Mouse (Mus musculus): ENCODE results near the gene BC030867.
"Not testable (repeated sequence)": the region's sequence is repeated elsewhere in the genome, so short reads cannot be mapped to it uniquely, and the experiment has no call there.

The BC030867 gene

DNA sequence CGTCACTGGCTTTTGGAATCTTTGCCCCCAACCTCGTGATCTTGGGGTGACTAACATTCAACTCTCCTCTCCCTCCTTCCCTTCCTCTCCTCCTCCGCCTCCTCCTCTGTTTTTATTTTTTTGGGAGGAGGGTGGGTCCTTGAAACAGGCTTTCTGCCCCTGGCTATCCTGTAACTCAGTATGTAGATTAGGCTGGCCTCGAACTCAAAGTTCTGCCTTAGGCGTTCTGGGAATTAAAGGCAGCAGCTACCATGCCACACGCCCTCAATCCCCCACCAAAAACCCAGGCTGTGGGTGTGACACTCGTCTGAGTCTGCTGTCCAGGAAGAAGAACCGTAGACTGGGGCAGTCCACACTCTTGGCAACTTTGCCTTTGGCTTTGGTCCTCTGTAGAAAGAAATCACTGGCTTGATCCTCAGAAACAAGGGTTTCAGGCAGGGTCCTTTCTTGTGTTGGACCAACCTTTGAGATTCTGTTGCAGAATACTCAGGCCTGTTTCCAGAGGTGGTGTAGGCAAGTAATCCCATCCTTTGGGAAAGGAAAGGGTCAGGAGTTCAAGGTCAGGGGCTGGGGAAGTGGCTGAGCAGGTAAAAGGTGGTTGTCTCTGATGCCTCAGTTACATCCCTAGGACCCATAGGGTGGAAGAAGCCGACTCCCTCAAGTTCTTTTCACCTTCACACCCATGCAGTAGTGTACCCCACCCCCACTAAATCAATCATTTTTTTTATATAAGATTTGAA lies 839 bp downstream of the BC030867 start:
- peak; percentile 31 for DNase-seq (ENCODE audit: low read depth, low spot score)

DNA sequence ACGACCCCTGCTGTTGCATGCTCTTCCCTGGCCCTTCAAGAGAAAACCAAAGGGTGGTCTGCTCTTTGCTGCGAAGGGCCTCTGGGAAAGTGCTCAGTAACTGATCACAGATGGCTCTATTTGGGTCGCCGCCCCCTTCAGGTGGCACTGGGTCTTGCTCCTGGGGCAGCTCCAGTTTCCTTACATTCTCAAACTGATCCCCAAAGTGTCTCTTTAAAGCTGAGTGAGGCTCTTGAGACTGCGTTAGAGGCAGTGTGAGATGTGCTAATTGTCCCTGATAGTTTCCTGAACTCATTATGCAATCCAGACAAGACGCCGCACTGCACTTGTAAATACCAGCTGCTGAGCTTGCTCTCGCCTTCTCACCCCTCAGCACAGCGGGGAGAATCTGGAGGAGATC lies 8.8 kb downstream of the BC030867 start:
- peak; percentile 22 for DNase-seq (ENCODE audit: low read depth, low spot score)

DNA sequence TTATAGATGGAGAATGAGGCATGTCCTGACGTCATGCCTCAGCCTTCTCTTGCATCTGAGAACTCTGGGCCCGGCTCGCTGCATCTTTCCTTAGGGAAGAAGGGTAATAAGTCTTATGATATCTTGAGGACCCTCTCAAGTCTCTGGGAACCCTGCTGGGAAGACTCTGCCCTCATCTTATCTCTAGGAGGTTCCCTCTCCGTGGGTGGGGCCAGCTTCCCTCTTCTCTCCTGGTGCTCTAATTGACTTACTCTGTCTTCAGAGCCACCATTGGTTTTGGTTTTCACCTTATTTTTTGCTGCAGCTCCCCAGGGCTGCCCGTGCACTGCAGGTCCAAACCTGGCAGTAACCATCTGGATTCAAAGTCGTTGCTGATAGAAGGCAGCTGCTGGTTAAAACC lies 9.4 kb downstream of the BC030867 start:
- DNase-seq (ENCODE audit: low read depth, low spot score) = no peak

DNA sequence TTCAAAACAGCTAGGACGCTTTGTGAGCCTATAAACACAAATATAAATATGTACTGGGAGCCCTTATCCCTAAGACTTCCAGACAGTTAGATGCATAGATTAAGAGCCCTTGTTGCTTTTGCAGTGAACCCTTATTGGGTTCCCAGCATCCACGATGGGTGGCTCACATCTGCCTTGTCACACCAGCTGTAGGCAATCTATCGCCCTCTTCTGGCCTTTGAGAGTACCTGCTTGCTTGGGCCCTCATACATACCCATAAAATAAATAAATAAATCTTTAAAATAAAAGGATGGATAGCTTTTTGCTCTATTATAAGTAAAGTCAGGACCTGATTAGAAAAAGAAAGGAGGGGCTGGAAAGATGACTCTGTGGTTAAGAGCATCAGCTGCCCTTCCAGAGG lies 9.8 kb downstream of the BC030867 start:
- peak; percentile 33 for DNase-seq (ENCODE audit: low read depth, low spot score)

DNA sequence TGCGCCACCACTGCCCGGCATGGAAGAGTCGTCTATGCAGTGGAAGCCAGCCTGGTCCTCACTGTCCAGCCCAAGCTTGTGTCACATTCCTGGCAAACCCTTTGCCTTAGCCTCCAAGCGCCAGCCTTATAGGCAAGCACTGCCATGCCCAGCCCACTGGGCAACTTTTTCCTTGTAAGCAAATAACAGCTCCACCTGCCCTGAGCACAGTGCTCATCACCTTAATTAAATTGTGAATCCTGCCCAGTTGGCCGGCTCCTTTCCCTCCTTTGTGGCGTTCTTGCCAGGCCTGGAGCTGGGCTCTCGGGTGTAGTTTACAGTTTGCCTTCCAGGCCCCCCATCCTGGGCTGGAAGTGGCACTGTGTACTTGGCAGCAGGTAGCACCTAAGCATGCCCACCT lies 14.5 kb downstream of the BC030867 start:
- DNase-seq (ENCODE audit: low read depth, low spot score) = no peak

DNA sequence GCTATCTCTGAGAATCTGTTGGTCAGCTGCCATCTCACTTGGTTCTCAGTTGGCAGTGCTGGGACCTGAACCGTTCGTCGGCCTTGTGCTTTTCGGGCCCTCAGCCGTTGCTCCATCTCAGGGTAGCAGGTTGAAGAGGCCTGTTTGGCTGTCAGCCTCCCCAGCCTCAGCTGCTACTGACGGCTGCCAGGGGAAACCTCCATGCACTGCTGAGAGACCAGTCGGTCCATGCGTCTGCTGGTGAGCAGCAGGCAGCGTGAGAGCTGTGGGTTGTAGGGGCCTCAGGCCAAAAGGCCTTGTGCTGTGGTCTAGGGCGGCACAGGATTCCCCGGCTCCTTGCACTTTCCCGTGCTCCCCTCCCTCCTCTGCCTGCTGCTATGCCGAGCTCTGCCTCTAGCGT lies 17.1 kb downstream of the BC030867 start:
- DNase-seq (ENCODE audit: low read depth, low spot score) = no peak

DNA sequence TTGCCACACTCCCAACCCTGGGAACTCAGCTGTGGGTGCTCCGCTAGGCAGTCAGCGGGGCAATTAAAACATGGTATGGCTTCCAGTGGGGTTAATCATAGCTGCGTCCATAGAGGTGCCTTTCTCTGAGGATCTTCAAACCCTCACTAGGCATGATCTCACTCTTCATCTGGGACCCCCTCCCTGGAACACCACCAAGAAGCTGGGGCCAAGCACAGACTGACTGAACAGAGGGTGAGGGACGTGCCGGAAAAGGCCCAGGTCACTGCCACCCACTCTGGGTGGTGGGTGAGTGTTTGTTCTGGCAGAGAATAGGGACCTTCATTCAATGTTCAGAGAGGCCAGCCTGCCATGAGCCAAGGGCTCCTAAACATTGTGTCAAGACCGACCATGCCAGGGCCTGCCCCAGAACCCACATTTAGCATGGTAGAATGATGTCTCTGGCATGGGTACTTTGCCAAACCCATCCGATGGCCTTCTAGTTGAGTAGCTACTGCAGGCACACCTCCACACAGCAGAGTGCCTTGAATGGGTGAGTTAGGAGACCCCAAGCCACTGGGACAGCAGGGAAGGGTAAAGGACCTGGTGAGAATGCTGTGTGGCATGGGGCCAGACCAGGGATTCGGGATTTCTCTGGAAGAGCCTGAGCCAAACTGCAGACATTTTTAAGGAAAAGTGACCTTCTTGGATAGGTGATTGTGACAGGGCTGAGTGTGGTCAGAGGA lies 18.1 kb downstream of the BC030867 start:
- no peak for DNase-seq (ENCODE audit: low read depth, low spot score)

DNA sequence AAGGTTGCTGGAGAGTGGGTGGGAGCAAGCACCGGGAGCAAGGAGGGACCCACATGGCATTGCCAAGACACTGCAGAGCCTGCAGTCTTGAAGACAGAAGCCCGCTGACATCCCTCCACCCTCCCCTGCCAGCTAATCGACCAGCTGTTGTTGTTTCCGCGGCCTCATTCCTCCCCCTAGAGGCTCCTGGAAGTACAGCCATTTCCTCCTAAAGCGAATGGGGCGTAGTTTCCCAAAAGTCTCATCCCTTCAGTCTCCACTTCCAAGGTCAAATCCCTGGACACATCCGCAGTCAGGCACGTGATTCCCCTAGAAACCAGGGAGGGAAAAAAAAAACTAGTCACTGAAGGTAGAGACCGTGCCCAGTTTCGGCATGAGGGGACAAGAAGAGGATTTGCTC lies 18.8 kb downstream of the BC030867 start:
- peak; percentile 62 for DNase-seq (ENCODE audit: low read depth, low spot score)

DNA sequence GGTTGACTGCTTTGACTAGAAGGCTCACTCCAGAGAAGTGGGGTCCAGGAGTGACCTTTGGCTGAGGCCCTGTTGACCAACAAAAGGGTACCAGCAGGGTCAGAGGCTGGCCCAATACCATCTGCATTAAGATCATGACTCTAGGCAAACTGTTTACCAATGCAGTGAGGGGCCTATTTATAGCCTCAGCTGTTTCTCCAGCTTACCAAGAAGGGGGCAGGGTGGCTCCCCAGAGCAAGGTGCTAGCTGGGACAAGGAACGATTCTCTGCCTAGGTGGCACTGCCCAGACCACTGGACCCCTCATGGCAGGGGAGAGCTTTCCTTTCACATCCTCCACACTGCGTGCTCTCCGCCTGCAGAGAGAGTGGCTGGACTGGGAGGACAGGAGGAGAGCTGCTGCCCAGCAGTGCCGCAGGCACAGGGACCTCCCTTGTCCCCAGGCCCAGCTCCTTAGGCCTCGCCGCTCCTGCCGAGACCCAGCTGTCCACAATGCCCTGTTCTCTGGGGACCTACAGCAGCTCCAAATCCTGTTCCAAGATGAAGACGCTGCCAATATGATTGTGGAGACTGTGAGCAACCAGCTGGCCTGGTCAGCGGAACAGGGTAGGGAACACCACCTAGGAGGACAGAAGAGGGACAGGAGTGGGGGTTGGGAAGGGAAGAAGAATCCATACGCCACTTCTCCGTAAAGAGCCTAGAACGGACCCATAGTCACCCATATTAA lies 20.0 kb downstream of the BC030867 start, which contains the start of gene Asb16:
TSS of gene Asb16 (plus strand) at position 224 of the 725 bp plus-strand sequence.
- no peak for DNase-seq (ENCODE audit: low read depth, low spot score)

DNA sequence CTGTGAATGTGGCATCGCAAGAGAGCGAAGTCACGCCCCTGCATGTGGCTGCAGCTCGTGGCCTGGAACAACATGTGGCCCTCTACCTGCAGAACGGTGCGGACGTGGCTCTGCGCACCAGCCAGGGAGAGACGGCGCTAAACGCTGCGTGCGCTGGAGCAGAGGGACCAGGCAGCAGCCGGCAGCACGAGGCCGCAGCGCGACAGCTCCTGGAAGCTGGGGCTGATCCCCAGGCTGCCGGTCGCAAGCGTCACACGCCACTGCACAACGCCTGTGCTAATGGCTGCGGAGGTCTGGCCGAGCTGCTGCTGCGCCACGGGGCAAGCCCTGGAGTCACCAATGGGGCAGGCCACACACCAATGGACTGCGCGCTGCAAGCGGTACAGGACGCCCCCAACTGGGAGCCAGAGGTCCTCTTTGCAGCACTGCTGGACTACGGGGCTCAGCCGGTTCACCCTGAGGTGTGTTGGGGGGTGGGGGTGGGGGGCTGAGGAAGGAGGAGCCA lies 27.8 kb downstream of the BC030867 start:
- peak; percentile 59 for DNase-seq (ENCODE audit: low read depth, low spot score)

DNA sequence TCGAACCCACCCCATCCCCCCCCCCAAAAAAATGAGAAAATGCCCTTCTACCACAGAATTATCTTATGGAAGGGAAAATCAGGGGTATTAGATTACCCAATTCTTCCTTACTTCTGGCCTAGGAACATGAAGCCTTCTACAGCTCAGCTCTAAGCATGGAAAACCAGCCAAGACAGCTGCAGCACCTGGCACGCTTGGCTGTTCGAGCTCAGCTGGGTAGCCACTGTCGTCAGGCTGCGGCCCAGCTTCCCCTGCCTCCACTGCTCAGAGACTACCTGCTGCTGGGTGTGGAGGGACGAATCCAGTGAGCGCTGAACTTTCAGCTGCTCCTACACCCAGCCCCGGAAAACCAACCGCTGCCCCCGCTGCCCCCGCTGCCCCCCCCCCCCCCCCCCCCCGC lies 29.1 kb downstream of the BC030867 start:
- DNase-seq (ENCODE audit: low read depth, low spot score) = no peak

DNA sequence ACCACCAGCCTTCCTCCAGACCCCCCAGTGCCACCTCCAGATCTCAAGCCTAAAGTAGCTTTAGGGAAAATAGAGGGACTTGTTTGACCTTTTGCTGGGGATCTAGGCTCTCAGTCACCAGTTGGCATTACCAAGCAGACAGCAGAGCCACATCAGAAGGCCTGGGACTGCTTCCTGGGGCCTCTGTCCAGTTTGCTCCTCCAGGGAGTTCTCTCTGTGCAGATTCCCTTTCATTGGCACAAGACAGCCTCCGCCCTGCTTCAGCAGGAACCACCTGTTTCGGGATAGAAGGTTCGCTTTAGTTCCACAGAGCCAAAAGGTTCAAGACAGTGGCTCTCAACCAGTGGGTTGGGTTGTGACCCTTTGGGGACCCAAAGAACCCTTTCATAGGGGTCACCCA lies 30.9 kb downstream of the BC030867 start:
- DNase-seq (ENCODE audit: low read depth, low spot score) = no peak

DNA sequence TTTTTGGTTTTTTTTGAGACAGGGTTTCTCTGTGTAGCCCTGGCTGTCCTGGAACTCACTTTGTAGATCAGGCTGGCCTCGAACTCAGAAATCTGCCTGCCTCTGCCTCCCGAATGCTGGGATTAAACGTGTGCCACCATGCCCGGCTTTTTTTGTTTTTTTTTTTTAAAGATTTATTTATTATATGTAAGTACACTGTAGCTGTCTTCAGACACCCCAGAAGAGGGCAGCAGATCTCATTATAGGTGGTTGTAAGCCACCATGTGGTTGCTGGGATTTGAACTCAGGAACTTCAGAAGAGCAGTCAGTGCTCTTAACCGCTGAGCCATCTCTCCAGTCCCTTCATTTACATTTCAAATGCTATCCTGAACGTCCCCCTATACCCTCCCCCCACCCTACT lies 31.6 kb downstream of the BC030867 start:
- DNase-seq (ENCODE audit: low read depth, low spot score) = not testable (repeated sequence)

DNA sequence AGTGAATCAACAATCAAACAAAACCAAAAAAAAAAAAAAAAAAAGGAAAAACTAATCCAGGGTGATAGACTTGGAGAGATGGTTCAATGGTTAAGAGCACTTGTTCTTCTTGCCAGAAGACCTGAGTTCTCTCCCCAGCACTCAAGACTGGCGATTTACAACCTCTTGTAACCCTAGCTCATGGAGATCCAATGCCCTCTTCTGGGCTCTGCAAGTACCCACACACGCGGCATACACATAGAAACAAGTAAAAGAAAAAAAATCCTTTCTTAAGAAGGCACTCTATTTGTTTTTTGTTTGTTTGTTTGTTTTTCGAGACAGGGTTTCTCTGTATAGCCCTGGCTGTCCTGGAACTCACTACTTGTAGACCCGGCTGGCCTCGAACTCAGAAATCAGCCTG lies 35.2 kb downstream of the BC030867 start:
- DNase-seq (ENCODE audit: low read depth, low spot score) = peak; percentile 62

DNA sequence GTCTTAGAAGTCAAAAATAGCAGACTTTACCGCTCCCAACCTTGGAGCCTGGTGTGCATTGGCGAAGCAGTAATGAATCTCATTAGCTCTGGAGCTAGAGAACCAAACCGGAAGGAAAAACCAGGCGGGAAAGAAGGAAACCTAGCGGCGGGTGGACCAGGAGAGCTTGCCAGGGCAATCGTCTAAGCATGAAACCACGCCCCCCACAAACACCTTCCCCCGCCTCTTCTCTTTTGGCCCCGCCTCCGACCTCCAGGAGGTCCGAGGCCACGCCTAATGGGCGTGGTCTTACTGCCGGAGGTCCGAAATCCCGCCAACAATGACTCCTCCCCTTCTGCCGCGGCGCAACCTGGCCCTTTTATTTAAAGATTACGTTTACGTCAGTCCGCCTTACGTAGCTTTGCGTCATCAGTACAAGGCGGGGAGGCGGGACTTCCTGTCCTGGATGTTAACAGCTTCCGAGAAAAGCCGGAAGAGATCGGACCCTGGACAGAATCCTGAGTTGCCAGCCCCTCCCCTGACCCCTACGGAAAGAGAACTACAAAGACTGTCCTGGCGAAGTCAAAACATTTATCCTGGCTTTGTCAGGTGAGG lies 35.9 kb downstream of the BC030867 start, which contains the start of gene Tmub2:
TSS of gene Tmub2 (plus strand) at position 431 of the 594 bp plus-strand sequence.
- peak; percentile 100 for DNase-seq (ENCODE audit: low read depth, low spot score)

DNA sequence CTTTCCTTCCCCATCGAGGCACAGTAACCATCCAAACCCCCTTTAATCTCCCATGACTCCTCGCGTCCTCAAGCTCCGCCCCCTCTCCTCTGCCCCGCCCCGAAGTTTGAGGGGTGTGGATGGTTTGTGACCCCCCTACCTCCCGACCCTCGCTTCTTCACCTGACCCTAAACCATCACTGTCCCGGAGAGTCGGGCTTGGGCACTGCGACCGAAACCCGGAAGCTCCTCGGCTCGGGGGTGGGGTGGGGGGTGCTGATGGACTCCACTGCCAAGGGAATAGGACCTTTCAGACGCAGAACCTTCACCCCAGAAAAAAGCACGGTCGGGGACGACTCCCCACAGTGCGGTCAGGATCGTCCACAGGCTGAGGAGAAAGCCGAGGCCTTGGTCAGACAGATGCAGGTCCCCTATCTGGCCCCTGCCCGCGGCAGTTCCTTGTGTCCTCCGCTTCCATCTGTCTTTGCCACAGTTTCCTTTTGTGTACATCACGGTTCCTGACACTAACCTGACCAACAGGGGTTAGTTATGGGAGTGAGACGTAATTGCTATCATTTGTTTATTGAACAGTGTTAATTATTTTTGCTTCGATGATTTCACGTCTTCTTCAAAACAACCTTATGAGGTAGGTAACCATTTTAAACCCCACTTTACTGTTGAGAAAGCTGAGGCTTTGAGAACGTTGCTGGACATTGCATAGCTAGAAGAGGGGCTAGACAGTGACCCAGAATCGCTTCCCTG lies 36.6 kb downstream of the BC030867 start:
- DNase-seq (ENCODE audit: low read depth, low spot score) = no peak

DNA sequence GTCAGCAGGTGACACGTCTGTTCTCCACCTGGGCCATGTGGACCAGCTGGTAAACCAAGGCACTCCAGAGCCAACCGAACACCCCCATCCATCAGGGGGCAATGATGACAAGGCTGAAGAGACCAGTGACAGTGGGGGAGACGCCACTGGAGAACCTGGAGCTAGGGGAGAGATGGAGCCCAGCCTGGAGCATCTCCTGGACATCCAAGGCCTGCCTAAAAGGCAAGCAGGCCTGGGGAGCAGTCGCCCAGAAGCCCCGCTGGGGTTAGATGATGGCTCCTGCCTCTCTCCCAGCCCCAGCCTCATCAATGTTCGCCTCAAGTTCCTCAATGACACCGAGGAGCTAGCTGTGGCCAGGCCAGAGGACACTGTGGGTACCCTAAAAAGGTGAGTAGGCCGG lies 38.8 kb downstream of the BC030867 start:
- no peak for DNase-seq (ENCODE audit: low read depth, low spot score)

DNA sequence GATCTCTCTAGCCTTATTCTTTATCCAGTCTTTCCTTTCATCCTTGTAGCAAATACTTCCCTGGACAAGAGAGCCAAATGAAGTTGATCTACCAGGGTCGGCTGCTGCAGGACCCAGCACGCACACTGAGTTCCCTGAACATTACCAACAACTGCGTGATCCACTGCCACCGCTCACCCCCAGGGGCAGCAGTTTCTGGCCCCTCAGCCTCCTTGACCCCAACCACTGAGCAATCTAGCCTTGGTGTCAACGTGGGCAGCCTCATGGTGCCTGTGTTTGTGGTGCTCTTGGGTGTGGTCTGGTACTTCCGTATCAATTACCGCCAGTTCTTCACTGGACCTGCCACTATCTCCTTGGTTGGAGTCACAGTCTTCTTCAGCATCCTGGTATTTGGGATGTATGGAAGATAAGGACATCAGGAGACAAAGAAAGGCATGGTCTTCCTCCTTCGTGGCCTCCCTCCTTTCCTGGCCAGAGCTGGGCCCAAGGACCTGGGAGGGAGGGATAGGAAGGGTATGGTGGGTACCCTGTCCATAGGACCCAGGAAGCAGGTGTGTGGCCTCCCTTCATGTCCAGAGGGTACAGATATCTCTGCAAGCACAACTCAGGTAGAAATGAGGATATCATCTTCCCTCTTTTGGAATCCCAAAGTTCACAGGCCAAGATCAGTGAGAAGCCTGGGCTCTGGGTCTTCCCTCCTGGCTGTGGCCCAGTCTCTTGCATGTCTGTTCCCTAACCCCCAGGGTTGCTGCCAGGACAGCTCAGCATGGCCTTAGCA lies 39.5 kb downstream of the BC030867 start:
- no peak for DNase-seq (ENCODE audit: low read depth, low spot score)

DNA sequence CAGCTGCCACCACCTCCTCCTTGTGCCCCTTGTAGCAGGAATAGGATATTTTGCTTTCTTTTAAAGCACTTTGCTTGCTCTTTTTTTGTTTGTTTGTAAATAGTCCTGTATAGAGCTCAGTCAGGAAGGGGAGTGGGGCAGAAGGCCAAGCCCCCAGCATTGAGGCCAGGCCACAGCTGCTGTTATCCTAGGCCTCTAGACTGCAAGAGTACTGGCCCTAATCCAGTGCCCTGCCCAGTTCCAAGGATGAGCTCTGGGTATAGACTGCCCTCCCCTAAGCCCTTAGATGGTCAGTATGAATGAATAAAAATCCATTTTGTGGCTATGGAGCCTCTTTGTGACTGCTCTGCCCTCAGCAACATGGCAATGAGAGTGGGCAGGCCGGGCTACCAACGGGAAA lies 40.2 kb downstream of the BC030867 start:
- DNase-seq (ENCODE audit: low read depth, low spot score) = no peak

DNA sequence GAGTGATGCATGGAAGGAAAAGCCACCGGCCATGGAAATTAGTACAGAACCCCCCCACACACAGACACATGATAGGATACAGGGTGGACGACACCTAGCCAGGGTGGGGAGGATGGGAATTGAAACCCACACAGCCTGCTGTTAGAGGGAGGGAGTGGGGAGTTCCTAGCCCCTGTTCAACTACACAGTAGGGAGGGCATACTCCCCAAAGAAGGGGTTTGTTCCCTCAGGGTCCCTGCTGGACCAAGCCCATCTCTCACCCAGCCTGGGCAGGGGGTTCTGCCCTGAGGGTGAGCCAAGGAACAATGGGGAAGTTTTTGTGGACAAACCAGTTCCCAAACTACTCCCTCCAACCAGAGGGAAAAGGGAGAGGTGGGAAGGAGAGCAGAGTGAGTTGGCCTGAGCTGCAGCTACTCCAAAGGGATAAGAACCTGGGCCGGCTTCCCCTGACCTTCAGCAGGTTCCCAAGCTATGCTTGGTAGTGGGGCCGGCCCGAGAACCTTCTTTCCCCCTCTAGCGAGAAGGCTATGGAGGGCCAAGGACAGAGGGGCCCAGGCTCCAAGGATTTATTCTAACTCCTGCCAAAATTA lies 40.9 kb downstream of the BC030867 start:
- DNase-seq (ENCODE audit: low read depth, low spot score) = no peak
